Mouse (Mus musculus): ENCODE results near the gene Pde10a. TPM values are rescaled to one million over a fixed set of nuclear protein-coding genes. Genes with fewer than 3 reads are reported as not detected.
A peak's percentile ranks its signal among the peaks of the same experiment; 100 is the strongest.

The Pde10a gene
- polyA plus RNA-seq, 1 experiment from 2014 or later = 2.6 TPM

DNA sequence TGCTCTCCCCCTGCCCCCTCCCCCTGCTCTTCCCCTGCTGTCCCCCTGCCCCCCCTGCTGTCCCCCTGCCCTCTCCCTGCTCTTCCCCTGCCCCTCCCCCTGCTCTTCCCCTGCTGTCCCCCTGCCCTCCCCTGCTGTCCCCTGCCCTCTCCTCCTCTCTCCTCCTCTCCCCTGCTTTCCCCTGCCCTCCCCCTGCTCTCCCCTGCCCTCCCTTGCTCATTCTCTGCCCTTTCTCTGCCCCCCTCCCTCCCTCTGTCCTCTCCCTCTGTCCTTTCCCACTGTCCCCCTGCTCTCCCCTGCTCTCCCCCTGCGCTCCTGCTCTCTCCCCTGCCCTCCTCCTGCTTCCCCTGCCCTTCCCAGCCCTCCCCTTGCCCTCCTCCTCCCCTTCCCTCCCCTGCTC lies 106.5 kb downstream of the Pde10a start:
- H3K9ac ChIP-seq = no peak overlapping the region
- 56% methylated on average over 1 of the region's 1 CpGs for WGBS
- no peaks in the 10 kb centered on the region for H3K36me3 ChIP-seq (ENCODE audit: insufficient read depth)
- no peaks in the 10 kb centered on the region for H3K27me3 ChIP-seq (ENCODE audit: insufficient read depth, low read length)
- DNase-seq (no peak), ATAC-seq (ENCODE audit: insufficient read depth) (no peak)
- TF ChIP-seq CTCF (IDR thresholded peaks at IDR 0.05; ENCODE audit: low read depth) = no peak
- H3K4me2 ChIP-seq = no peak overlapping the region
- no peak overlapping the region for H3K4me3 ChIP-seq (ENCODE audit: low read depth, low read length)
- no peak overlapping the region for H3K27ac ChIP-seq (ENCODE audit: low read depth)
- H3K4me1 ChIP-seq (ENCODE audit: insufficient read depth) = no peaks in the 10 kb centered on the region
- H3K9me3 ChIP-seq (ENCODE audit: low read depth, low read length) = no peaks in the 10 kb centered on the region

DNA sequence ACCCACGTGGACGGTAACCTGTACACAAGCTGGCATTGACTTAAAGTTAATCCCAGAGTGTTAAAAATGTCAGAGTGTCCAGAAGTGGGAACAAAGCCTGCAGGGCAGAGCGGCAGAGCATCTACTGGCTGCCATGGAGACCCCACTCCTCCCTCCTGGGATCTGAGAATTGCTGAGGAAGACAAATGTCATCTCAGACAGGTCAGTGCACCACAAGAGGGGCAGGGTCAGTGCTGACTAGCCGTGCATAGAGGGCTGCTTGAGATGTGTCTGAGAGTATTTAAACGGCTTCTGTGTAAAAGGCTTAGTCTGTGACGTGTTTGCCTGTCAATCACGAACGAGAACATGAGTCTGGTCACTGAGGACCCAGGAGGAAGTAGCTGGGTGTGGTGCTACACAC lies 108.4 kb downstream of the Pde10a start:
- Histone ChIP-seq H3K9ac (no peak overlapping the region), H3K27me3 (ENCODE audit: insufficient read depth, low read length) (no peaks in the 10 kb centered on the region), H3K36me3 (ENCODE audit: insufficient read depth) (no peaks in the 10 kb centered on the region), H3K9me3 (ENCODE audit: low read depth, low read length) (no peaks in the 10 kb centered on the region), H3K4me1 (ENCODE audit: insufficient read depth) (no peaks in the 10 kb centered on the region), H3K27ac (ENCODE audit: low read depth) (no peak overlapping the region), H3K4me2 (no peak overlapping the region), H3K4me3 (ENCODE audit: low read depth, low read length) (no peak overlapping the region)
- ATAC-seq (ENCODE audit: insufficient read depth) (no peak), DNase-seq (no peak)
- WGBS = 36% methylated on average over 8 of the region's 8 CpGs
- no peak for TF ChIP-seq CTCF (IDR thresholded peaks at IDR 0.05; ENCODE audit: low read depth)

- no peaks in the 10 kb centered on the region for H3K4me1 ChIP-seq (ENCODE audit: insufficient read depth)
- no peak for TF ChIP-seq CTCF (IDR thresholded peaks at IDR 0.05; ENCODE audit: low read depth)
- H3K9ac ChIP-seq = no peak overlapping the region
- no peaks in the 10 kb centered on the region for H3K36me3 ChIP-seq (ENCODE audit: insufficient read depth)
- ATAC-seq (ENCODE audit: insufficient read depth) = no peak
- no peak overlapping the region for H3K4me2 ChIP-seq
- H3K27ac ChIP-seq (ENCODE audit: low read depth) = no peak overlapping the region
- no peaks in the 10 kb centered on the region for H3K9me3 ChIP-seq (ENCODE audit: low read depth, low read length)
- no peak overlapping the region for H3K4me3 ChIP-seq (ENCODE audit: low read depth, low read length)
- DNase-seq = no peak
- H3K27me3 ChIP-seq (ENCODE audit: insufficient read depth, low read length) = no peaks in the 10 kb centered on the region
- WGBS = 86% methylated on average over 4 of the region's 4 CpGs
Observed at GRCm38 (mm10) chr17:8634476-8634875, 109.3 kb downstream of the Pde10a start.

DNA sequence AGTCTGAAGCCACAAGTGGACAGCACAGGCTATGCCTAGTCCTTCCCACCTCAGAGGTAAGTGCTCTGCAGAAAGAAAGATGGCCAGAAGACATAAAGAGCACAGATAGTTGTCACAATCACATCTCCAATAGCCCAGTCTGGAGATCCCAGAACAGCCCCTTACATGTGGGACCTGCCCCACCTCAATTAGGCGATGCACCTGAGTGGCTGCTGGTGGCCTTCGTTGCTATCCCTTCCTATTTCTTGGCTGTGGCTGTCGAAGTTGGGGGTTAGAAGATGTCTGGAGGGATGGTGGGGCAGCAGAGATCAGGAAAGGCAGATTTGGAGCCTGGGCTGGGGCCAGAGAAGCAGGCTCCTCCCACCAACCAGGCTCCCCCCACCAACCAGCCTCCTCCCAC lies 111.1 kb downstream of the Pde10a start:
- H3K27ac ChIP-seq (ENCODE audit: low read depth) = no peak overlapping the region
- H3K9me3 ChIP-seq (ENCODE audit: low read depth, low read length) = no peaks in the 10 kb centered on the region
- no peaks in the 10 kb centered on the region for H3K4me1 ChIP-seq (ENCODE audit: insufficient read depth)
- TF ChIP-seq CTCF (IDR thresholded peaks at IDR 0.05; ENCODE audit: low read depth) = no peak
- H3K4me2 ChIP-seq = no peak overlapping the region
- ATAC-seq (ENCODE audit: insufficient read depth) = no peak
- 52% methylated on average over 3 of the region's 3 CpGs for WGBS
- no peak for DNase-seq
- H3K4me3 ChIP-seq (ENCODE audit: low read depth, low read length) = no peak overlapping the region
- H3K36me3 ChIP-seq (ENCODE audit: insufficient read depth) = no peaks in the 10 kb centered on the region
- no peaks in the 10 kb centered on the region for H3K27me3 ChIP-seq (ENCODE audit: insufficient read depth, low read length)
- H3K9ac ChIP-seq = no peak overlapping the region

DNA sequence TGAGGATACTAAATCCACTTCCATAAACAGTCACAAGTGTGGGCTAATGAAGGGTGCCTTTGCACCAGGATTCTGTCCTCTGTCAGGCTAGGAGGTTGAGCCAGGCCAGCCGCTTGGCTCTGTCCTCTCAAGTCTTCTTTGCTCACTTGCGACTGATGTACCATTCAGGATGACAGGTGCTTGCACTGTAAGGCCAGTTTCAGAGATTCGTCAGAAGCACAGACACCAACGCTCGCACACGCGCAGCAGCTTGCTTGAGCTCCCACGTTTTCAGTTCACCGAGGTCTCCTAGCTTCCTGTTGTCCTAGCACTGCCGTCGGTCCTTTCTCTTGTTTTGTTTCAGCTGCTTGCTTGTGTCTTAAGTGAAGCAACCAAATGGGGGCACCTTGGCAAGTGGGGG lies 111.5 kb downstream of the Pde10a start:
- WGBS = 55% methylated on average over 11 of the region's 11 CpGs
- no peak for TF ChIP-seq CTCF (IDR thresholded peaks at IDR 0.05; ENCODE audit: low read depth)
- no peak for DNase-seq
- Histone ChIP-seq H3K36me3 (ENCODE audit: insufficient read depth) (no peaks in the 10 kb centered on the region), H3K9me3 (ENCODE audit: low read depth, low read length) (no peaks in the 10 kb centered on the region), H3K9ac (no peak overlapping the region), H3K27ac (ENCODE audit: low read depth) (no peak overlapping the region), H3K4me3 (ENCODE audit: low read depth, low read length) (no peak overlapping the region), H3K4me2 (no peak overlapping the region), H3K4me1 (ENCODE audit: insufficient read depth) (no peaks in the 10 kb centered on the region), H3K27me3 (ENCODE audit: insufficient read depth, low read length) (no peaks in the 10 kb centered on the region)
- no peak for ATAC-seq (ENCODE audit: insufficient read depth)

DNA sequence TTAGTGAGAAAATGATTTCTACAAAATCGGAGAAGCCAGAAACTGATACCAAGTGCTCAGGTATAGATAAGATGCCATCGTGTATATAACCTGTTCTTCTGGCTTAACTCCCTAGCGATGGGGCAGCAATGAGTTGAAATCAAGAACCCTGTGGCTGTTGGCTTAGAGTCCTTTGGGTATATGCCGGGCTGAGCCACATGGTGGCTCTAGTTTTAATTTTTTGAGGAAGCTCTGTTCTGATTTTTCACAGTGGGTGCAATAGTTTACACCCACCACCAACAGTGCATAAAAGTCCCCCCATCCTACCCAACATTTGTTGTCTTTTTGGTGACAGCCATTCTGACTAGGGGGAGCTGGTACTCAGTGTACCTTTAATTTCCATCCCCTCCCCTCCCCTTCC lies 112.0 kb downstream of the Pde10a start:
- 53% methylated on average over 4 of the region's 4 CpGs for WGBS
- no peak for ATAC-seq (ENCODE audit: insufficient read depth)

DNA sequence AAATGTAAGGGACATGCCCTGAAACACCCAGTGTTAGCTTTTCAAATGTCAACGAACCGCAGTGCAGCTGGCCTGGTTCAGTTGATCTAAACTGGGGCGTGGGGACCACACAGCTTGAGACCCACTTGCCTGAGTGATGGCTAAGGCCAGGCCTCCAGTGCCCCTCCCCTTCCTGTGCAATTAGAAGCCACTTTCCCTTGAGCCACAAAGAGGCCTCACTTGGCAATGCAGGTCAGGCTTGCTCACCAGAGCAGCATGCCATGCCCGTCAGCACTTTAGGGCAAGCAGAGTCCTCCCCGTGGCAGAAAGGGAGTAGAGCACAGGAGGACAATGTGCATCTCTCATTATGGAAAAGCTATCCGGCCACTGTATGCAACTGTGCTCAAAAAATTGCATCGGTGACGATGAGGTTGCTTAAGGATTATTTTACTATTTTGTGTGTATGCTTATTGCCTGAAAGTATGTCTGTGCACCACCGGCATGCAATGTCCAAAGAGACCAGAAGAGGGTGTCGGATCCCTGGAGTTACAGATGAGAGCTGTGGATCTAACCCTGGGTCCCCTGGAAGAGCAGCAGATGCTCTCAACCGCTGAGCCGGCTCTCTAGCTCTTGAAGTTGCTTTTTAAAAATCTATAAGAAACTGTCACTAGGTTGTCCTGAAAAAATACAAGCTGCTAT lies 114.7 kb downstream of the Pde10a start:
- Histone ChIP-seq H3K4me2 (no peak overlapping the region), H3K36me3 (ENCODE audit: insufficient read depth) (no peaks in the 10 kb centered on the region), H3K4me3 (ENCODE audit: low read depth, low read length) (no peak overlapping the region), H3K27me3 (ENCODE audit: insufficient read depth, low read length) (no peaks in the 10 kb centered on the region), H3K9me3 (ENCODE audit: low read depth, low read length) (no peaks in the 10 kb centered on the region), H3K9ac (no peak overlapping the region), H3K27ac (ENCODE audit: low read depth) (no peak overlapping the region), H3K4me1 (ENCODE audit: insufficient read depth) (no peaks in the 10 kb centered on the region)
- 0 out of 2 replicates have a peak, but pooled peaks have one; percentile 19 for TF ChIP-seq CTCF (IDR thresholded peaks at IDR 0.05; ENCODE audit: low read depth)
- ATAC-seq (ENCODE audit: insufficient read depth) (no peak), DNase-seq (peak; percentile 25)
- 72% methylated on average over 12 of the region's 12 CpGs for WGBS

More for the DNA sequence above, 112.0 kb downstream of the Pde10a start:
- TF ChIP-seq CTCF (IDR thresholded peaks at IDR 0.05; ENCODE audit: low read depth) = peak; percentile 14; the same call in 1 of the 2 replicates
- Histone ChIP-seq H3K27ac (ENCODE audit: low read depth) (no peak overlapping the region), H3K9ac (no peak overlapping the region), H3K9me3 (ENCODE audit: low read depth, low read length) (no peaks in the 10 kb centered on the region), H3K4me2 (no peak overlapping the region), H3K4me3 (ENCODE audit: low read depth, low read length) (no peak overlapping the region), H3K4me1 (ENCODE audit: insufficient read depth) (no peaks in the 10 kb centered on the region), H3K36me3 (ENCODE audit: insufficient read depth) (no peaks in the 10 kb centered on the region), H3K27me3 (ENCODE audit: insufficient read depth, low read length) (no peaks in the 10 kb centered on the region)
- DNase-seq = peak; percentile 21
